Mouse (Mus musculus) brain, embryonic 14.5 days (tissue): ENCODE data around the gene Srp9.

ENCODE experiments used
- CTCF ChIP-seq: fragments of 200-500 bp; IDR thresholded peaks from 2 replicates; pipeline ENCODE4 v1.5.1; 2012; ENCODE audit warnings: inconsistent platforms, mild to moderate bottlenecking, moderate library complexity, borderline replicate concordance; ENCODE audit not compliant: insufficient read depth, insufficient read length; ENCODE audit errors: extremely low read depth
- POLR2A ChIP-seq: fragments of 200-500 bp; IDR thresholded peaks from 2 replicates; pipeline ENCODE4 v1.6.1; 2012; ENCODE audit warnings: mild to moderate bottlenecking, inconsistent platforms, borderline replicate concordance; ENCODE audit not compliant: poor library complexity, insufficient read depth, insufficient read length, severe bottlenecking; ENCODE audit errors: extremely low read depth

- TF ChIP-seq CTCF, result no peak
- TF ChIP-seq POLR2A, result no peak
Observed at GRCm38 (mm10) chr1:182081744-182082419, 42.7 kb upstream of the Srp9 start.
